Mouse (Mus musculus): ENCODE measurements at regions not wholly inside any gene's neighbourhood (a gene's known extent, or its start where the extent isn't known, plus 50 kb on each side); places are given as distances from the start of the nearest gene placed in this dataset.

DNA sequence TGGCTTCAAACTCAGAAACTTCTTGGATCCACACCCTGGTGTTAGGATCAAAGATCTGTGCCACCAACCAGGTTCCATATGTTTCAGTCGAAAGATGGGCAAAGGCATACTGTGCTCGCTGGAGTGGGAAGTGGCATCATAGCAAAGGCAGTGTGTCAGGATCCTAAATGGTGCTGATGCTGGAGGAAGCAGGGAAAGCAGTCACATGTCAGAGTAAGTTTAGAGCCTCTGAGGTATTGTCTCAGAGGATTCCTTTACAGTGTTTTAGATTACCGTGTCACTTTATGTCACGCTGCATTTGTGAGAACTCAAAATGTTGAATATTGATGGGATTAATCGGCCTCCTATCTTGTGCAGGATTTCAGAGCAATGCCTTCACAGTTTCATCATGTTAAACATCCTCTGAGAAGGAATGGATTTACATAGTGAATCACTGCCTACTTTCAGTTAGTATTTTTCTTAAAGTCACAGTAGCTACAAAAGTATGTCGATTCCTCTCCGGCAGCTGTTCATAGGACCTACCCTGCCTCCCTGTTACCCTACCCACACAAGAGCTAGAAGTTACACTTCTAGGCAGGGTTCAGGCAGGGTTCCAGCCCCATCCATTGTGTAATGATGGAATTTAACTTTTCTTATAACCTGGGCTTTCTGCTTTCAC lies 994.4 kb upstream of the Lrrc6 start:
- H3K4me3 ChIP-seq = no peak overlapping the region
- H3K4me1 ChIP-seq = no peaks in the 10 kb centered on the region
- H3K27ac ChIP-seq = no peak overlapping the region
- no peaks in the 10 kb centered on the region for H3K36me3 ChIP-seq
- H3K9me3 ChIP-seq (replicated peaks) = no peaks in the 10 kb centered on the region
- H3K27me3 ChIP-seq (replicated peaks) = no peaks in the 10 kb centered on the region
- ATAC-seq = no peak
- no peak overlapping the region for H3K9ac ChIP-seq
- H3K4me2 ChIP-seq = no peak overlapping the region
- 74% methylated on average over 7 of the region's 7 CpGs for WGBS (ENCODE audit: insufficient replicate concordance)

DNA sequence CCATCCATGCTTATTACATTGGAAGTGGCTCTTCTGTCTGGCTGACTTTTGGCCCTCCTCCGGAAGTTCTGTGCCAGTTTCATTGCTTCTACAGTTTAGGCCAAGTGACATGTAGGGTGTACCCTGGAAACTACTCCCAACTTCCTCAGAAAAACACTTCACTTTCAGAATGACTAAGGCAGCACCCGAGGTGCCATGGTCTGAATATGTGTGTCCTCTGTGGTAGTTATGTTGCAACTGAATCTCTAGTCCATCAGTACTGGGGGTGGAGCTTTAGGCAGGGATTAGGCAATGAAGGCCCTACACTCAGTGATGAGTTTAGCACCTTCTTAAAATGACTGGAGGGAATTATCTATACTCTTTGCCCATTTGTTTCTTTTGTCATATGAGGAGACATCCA lies 981.0 kb upstream of the Lrrc6 start:
- no peaks in the 10 kb centered on the region for H3K36me3 ChIP-seq
- no peak for ATAC-seq
- H3K4me1 ChIP-seq = no peaks in the 10 kb centered on the region
- no peak overlapping the region for H3K4me2 ChIP-seq
- no peaks in the 10 kb centered on the region for H3K9me3 ChIP-seq (replicated peaks)
- no peak overlapping the region for H3K9ac ChIP-seq
- H3K27ac ChIP-seq = no peak overlapping the region
- no peak overlapping the region for H3K4me3 ChIP-seq
- no peaks in the 10 kb centered on the region for H3K27me3 ChIP-seq (replicated peaks)
- 57% methylated on average over 2 of the region's 2 CpGs for whole genome bisulfite sequencing (ENCODE audit: insufficient replicate concordance)

DNA sequence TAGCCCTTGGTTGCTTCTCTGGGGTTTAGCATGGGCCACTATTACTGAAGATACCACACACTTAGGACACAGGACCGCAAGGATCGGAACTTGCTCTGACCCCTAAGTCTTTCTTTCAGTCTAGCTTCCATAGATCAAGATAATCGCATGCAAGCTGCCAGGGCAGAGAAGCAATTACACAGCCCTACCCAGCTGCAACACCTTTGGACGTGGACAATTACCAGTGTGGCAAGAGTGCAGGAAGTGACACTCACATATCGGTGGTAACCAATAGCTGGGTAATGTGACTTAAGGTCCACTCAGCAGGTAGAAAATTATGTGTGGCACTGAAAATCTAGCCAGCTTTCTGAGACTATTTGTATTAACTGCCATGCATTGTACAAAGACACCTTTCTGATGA lies 973.6 kb upstream of the Lrrc6 start:
- Histone ChIP-seq H3K4me3 (no peak overlapping the region), H3K27me3 (replicated peaks) (no peaks in the 10 kb centered on the region), H3K9me3 (replicated peaks) (no peaks in the 10 kb centered on the region), H3K4me1 (no peaks in the 10 kb centered on the region), H3K9ac (no peak overlapping the region), H3K27ac (no peak overlapping the region), H3K36me3 (no peaks in the 10 kb centered on the region), H3K4me2 (no peak overlapping the region)
- 81% methylated on average over 5 of the region's 5 CpGs for whole genome bisulfite sequencing (ENCODE audit: insufficient replicate concordance)
- ATAC-seq = no peak

DNA sequence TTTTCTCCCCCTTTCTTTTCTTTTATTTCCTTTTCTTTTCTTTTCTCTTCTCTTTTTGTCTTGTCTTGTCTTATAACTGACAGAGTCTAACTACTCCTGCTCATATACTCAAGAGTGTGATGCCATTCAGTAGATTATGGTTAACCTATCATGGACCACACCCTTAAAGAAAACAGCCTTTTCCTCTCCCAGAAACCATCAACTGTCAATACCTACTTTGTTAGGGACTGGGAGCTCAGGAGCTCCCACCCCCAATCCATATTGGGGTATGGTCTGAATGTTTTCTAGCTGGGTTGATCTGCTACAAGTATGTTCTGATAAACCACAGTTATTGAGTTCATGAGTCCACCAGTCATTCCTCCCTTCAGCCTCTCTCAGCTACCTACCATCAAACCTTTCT lies 972.3 kb upstream of the Lrrc6 start:
- Histone ChIP-seq H3K36me3 (no peaks in the 10 kb centered on the region), H3K9ac (no peak overlapping the region), H3K27ac (no peak overlapping the region), H3K4me3 (no peak overlapping the region), H3K27me3 (replicated peaks) (no peaks in the 10 kb centered on the region), H3K9me3 (replicated peaks) (no peaks in the 10 kb centered on the region), H3K4me1 (no peaks in the 10 kb centered on the region), H3K4me2 (no peak overlapping the region)
- ATAC-seq = no peak

DNA sequence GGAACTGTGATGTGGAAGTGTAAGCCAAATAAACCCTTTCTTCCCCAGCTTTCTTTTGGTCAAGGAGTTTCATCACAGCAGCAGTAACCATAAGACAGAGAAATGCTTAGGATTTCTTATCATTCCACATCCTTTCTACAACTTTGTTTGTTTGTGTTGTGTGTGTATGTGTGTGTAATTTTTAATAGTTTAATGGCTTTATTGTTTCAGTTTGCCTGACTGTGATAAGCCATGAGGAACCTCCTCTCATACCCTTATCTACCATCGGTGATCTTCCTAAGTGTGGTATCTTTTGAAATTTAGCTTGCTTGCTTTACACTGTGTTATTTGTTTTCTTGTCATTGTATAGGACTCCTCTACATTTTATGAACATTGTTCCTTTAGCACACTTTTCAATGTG lies 970.6 kb upstream of the Lrrc6 start:
- Histone ChIP-seq H3K4me1 (no peaks in the 10 kb centered on the region), H3K4me2 (no peak overlapping the region), H3K9ac (no peak overlapping the region), H3K9me3 (replicated peaks) (no peaks in the 10 kb centered on the region), H3K4me3 (no peak overlapping the region), H3K27ac (no peak overlapping the region), H3K27me3 (replicated peaks) (no peaks in the 10 kb centered on the region), H3K36me3 (no peaks in the 10 kb centered on the region)
- 61% methylated on average over 1 of the region's 1 CpGs for WGBS (ENCODE audit: insufficient replicate concordance)
- no peak for ATAC-seq

DNA sequence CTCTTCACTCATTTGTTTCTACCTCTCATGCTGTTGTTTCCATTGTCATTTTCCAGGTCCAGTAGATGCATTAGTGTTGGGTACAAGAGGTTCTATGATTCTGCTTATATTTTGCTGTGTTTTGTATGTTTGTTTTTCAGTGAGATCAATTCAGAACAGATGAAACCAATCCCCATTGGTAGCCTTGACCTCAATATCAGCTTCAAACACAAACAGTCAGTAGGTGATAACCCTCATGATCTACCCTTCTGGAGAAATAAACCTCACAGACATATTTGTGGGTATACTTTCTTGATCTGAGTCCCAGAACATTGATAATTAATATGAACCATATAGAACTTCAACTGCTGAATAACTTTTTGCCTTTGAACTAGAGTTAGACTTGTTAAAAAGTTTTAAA lies 969.3 kb upstream of the Lrrc6 start:
- Histone ChIP-seq H3K36me3 (no peaks in the 10 kb centered on the region), H3K4me1 (no peaks in the 10 kb centered on the region), H3K4me3 (no peak overlapping the region), H3K4me2 (no peak overlapping the region), H3K9ac (no peak overlapping the region), H3K27ac (no peak overlapping the region), H3K27me3 (replicated peaks) (no peaks in the 10 kb centered on the region), H3K9me3 (replicated peaks) (no peaks in the 10 kb centered on the region)
- no peak for ATAC-seq

DNA sequence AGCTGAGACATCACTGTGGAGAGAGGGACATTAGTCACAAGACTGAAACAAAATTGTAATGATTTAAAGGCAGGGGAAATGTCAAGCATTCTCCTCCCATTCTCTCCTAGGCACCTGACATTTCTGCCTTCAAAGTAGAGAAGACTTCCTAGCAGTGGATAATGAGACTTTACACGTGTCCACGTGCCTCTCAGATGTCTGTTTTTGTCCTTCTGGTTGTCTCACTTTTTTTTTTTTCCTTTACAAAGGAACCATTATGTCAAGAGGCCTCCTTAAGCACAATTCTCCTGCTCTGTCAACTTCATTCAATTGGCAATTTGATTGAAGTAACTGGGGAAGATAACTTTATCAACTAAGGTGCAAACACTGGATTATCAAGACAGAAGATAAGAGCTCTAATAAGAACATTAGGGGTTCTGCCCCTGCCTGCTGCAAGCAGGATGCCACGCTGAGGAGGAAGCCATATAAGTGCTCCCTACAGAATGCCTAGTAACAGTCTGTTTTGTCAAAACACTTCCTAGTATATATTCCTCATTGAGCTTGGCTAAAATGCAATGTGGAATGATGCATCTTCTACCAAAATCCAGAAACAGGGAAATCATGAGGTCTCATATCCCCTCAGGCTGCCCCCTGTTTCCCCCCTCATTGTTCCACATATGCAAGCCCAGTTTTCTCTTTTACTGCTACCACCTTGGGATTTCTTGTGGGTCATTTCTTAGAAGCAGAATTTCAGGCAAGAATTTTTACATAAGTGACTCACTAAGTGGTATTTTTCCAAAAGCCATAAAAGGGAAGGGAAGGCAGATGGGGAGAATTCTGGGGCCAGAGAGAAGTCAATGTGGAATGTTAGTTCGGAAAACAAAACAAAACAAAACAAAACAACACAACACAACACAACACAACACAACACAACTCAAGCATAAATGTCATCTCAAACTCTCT lies 967.0 kb upstream of the Lrrc6 start:
- H3K9me3 ChIP-seq (replicated peaks) = no peaks in the 10 kb centered on the region
- no peak for ATAC-seq
- no peak overlapping the region for H3K4me3 ChIP-seq
- no peak overlapping the region for H3K9ac ChIP-seq
- no peak overlapping the region for H3K4me2 ChIP-seq
- H3K4me1 ChIP-seq = no peaks in the 10 kb centered on the region
- 36% methylated on average over 4 of the region's 4 CpGs for WGBS (ENCODE audit: insufficient replicate concordance)
- no peak overlapping the region for H3K27ac ChIP-seq
- H3K36me3 ChIP-seq = no peaks in the 10 kb centered on the region
- no peaks in the 10 kb centered on the region for H3K27me3 ChIP-seq (replicated peaks)

DNA sequence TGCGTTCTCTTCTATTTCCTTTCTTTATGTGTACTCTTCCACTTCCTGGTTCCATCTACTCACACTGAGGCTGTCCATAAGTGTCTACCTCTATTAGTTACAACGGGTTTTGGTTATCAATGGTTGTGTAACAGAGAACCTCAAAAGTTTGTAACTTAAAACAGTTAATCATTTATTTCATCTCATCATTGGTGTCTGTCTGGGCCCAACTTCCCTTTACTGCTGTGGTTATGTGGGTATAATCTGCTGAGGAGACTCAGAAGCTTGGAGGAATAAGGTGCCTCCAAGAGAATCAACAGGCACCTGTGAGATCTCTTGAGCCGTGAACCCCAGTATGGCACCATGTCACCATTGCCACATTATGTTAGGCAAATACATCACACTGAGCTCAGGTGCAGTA lies 962.2 kb upstream of the Lrrc6 start:
- no peak overlapping the region for H3K9ac ChIP-seq
- no peaks in the 10 kb centered on the region for H3K4me1 ChIP-seq
- H3K4me2 ChIP-seq = no peak overlapping the region
- no peaks in the 10 kb centered on the region for H3K27me3 ChIP-seq (replicated peaks)
- H3K4me3 ChIP-seq = no peak overlapping the region
- no peak for ATAC-seq
- no peaks in the 10 kb centered on the region for H3K9me3 ChIP-seq (replicated peaks)
- H3K36me3 ChIP-seq = no peaks in the 10 kb centered on the region
- no peak overlapping the region for H3K27ac ChIP-seq
- WGBS (ENCODE audit: insufficient replicate concordance) = 63% methylated on average over 3 of the region's 3 CpGs

DNA sequence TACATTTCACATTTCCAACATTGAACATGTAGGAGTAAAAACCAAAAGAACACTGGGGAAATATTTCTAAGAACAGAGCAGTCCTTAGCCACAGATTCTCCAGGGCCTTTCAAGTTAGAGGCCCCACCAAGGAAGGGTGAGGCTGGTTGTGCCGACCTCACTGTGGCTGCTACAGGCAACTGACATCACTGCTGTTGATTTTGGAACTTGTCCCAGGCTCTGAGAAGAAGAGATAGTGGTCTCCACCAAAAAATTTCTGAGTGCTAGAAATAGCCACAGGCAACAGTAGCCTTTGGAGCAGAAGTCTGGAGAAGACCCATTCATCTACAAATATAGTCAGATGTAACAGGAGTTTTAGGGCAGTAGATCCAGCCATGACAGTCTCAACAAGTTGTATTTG lies 959.7 kb upstream of the Lrrc6 start:
- no peak for ATAC-seq
- 13% methylated on average over 1 of the region's 1 CpGs for WGBS (ENCODE audit: insufficient replicate concordance)
- Histone ChIP-seq H3K9me3 (replicated peaks) (no peaks in the 10 kb centered on the region), H3K27ac (no peak overlapping the region), H3K4me2 (no peak overlapping the region), H3K4me3 (no peak overlapping the region), H3K27me3 (replicated peaks) (no peaks in the 10 kb centered on the region), H3K4me1 (no peaks in the 10 kb centered on the region), H3K36me3 (no peaks in the 10 kb centered on the region), H3K9ac (no peak overlapping the region)

DNA sequence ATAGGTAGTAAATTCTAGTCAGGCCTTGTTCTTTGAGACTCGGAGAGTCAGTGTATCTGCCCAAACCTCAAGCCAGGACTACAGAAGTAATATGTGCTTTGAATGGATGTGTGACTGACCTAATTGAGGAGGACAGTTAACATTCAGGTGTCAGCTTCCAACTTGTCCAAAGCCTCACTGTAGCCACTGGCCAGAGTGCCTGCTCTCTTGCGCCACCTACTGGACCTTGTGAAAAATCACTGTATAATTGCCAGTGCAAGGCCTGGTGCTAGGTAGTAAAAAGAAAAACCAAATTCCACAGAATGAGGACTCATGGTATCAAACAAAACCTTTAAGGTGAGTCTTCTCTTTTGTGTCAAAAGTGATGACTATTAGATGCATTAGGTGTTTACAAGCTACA lies 933.6 kb upstream of the Lrrc6 start:
- Histone ChIP-seq H3K36me3 (no peaks in the 10 kb centered on the region), H3K4me2 (no peak overlapping the region), H3K27me3 (replicated peaks) (no peaks in the 10 kb centered on the region), H3K27ac (no peak overlapping the region), H3K9me3 (replicated peaks) (no peaks in the 10 kb centered on the region), H3K9ac (no peak overlapping the region), H3K4me3 (no peak overlapping the region), H3K4me1 (no peaks in the 10 kb centered on the region)
- no peak for ATAC-seq
- WGBS (ENCODE audit: insufficient replicate concordance) = 21% methylated on average over 2 of the region's 2 CpGs

DNA sequence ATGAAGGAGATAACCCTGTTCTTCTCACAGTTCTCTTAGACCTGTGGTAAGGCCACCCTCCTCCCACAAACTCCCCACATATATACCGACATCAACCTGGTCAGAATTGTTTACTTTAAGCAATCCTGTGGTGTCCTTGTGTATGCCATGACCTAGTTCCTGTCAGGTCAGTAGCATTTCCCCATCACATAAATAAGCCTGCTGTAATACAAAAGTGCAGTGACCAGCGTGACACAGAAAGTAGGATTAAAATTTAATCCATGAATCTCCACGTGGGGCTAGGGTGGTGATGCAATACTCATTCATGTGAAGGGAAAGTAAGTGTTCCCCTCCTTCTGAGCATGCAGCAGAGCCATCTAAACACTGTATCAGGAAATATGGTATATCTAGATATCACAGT lies 923.2 kb upstream of the Lrrc6 start:
- H3K9ac ChIP-seq = no peak overlapping the region

DNA sequence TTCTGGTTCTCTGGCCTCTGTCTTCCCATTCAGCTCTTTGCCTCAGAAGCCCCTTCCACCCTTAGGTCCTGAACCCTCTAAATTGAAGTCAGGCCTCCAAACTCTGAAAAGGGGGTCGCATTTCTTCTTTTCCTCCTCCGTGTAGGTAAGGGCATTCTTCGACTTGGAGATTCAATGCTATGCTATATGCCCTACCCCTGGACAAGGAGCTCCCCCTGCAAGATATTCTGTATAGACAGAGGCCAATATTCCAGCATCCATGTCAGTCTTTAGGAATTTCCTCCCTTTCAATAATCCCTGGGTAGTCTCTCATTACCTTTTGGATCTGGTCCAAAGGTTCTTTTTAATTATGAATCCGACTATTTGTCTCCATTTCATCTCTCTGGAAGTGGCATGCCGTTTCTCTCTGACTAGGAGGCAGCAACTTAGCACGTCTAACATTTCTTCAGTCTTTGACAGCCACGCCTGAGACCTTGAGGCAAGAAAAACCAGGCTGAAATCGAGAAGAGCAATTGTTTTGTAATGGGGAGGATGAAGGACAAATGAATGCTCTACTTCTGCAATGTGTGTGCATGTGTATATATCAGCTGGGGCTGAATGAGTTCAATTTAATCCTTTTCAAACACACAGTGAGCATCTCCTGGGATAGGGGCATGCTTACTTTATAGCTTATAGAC lies 921.7 kb upstream of the Lrrc6 start:
- Histone ChIP-seq H3K9me3 (replicated peaks) (no peaks in the 10 kb centered on the region), H3K4me2 (no peak overlapping the region), H3K36me3 (no peaks in the 10 kb centered on the region), H3K4me3 (no peak overlapping the region), H3K27me3 (replicated peaks) (no peaks in the 10 kb centered on the region), H3K4me1 (0 out of 2 replicates have a peak, but pooled peaks cover 6% of the 10 kb centered on the region), H3K27ac (no peak overlapping the region), H3K9ac (no peak overlapping the region)
- no peak for ATAC-seq
- 66% methylated on average over 8 of the region's 8 CpGs for WGBS (ENCODE audit: insufficient replicate concordance)

More for the DNA sequence above, 923.2 kb upstream of the Lrrc6 start:
- WGBS (ENCODE audit: insufficient replicate concordance) = 25% methylated on average over 3 of the region's 3 CpGs
- Histone ChIP-seq H3K27me3 (replicated peaks) (0 out of 2 replicates have a peak, but pooled peaks cover 3% of the 10 kb centered on the region), H3K36me3 (no peaks in the 10 kb centered on the region), H3K27ac (no peak overlapping the region), H3K4me1 (no peaks in the 10 kb centered on the region), H3K9me3 (replicated peaks) (no peaks in the 10 kb centered on the region), H3K4me3 (no peak overlapping the region), H3K4me2 (no peak overlapping the region)
- no peak for ATAC-seq
